Mouse (Mus musculus) T-cell, adult 2 months (primary cell): Measurements from ENCODE around the gene Srl.
"Not testable (repeated sequence)": the region's sequence is repeated elsewhere in the genome, so short reads cannot be mapped to it uniquely, and the experiment has no call there.

Experiments used
- DNase-seq: peaks from one replicate; pipeline ENCODE4 v3.0.0; 2022; ENCODE audit warnings: low spot score

Gene Srl

GRCm38 (mm10) chr16:4552829-4553550, 11.4 kb upstream of the Srl start:
- no peak for DNase-seq

- no peak for DNase-seq
These were observed 10.3 kb upstream of the Srl start for GRCm38 (mm10) chr16:4551885-4552284.

DNA sequence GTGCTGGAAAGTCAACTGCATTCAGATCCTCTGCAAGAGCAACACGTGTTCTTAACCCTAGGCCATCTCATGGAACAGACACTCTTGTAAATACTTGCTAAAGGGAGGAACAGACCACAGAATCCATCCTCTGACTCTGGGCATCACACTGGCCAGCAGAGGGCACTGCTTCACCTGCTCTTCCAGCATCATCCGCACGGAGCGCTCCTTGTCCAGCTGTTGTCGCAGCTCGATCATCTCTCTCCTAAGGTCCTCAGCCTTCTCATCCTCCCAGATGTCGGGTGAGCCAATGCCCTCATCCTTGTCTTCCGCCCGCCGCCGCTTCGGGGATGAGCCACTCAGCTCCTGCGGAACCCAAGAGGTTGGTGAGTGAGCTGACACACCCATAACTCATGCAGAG, 9.4 kb upstream of the Srl start:
- peak; percentile 26 for DNase-seq

DNA sequence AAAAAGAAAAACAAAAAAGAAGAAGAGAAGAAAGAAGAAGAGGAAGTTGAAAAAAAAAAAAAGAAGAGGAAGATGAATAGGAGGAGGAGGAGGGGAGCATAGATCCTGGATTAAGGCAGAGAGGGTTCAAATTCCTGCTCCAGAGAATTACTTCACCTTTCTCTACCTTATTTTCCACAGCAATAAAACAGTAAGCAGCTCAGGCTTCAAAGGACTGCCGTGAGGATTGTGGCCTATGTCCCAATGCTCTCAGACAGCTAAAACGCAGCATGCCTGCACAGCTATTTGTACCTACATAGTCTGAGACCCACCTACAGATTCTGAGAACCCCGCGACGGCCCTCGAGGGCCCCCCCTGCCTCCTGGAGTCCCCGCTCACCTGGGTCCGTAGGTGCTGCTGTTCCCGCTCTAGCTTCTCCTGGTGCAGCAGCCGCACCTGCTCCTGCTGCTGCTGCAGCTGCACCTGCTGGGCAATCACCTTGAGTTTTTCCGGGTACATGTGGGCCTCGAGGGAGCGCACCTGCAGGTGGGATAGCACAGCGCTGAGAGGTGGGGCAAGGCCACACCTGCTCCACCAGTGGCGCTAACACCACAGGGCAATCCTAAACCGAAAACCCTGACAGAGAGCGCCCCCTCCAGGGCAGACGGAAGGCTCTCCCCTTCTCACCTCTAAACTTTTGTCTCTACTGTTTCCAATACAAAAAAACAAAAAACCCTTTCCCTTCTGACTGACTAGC, 7.5 kb upstream of the Srl start:
- peak; percentile 8 for DNase-seq

- DNase-seq = no peak
These were observed 6.0 kb upstream of the Srl start for GRCm38 (mm10) chr16:4547611-4548010.

DNA sequence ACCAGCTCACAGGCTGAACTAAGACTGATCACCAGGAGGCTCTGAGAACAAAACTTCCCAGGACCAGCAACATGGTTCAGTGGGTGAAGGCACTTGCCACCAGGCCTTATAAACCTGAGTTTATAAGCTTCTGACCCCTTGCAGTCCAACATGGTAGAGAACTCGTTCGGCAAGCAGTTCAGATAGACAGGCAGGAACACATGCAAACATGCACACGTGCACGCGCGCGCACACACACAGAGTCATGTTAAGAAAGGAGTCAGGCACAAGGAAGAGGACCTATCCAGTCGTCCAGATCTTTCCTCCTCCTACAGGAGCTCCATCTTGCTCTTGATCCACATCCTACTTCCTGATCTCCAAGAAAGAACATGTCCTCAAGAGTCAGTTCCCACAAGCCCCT, 5.2 kb upstream of the Srl start:
- DNase-seq = no peak

DNA sequence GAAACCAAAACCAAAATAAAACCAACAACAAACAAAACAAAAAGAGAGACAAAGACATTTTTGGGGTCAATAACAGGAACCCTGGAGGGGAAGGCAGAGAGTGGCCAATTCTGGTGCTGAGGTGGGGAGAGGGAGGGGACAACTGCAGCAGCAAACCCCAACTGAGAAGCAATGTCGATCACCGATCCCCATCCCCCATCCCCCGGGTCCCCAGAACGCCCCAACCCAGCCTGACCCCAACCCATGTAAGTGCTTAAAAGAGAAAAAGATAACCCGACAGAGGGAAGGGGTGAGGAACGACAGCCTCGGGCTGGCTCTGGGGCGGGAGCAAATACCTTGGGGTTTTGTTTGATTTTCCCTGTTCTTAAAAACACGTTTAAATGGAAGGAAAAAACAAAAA, 3.2 kb upstream of the Srl start:
- DNase-seq = no peak

DNA sequence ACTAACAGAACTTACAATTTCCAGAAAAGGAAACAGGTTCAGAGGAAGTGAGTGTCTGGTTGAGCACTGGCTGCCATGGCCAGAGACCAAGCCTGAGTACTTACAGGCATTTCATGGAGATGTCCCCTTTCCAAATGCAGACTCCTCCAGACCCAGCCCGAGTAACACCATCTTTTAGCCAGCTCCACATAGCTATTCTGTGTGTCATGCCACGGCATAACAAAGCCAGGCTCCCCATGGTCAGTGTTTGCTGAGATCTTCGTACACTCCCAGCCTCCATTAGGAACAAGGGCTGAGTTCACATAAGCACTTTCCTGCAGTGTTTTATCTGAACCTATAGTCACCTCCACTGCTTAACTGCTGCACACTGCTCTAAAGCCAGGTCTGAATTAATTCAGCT, 1.6 kb upstream of the Srl start:
- DNase-seq = no peak

DNA sequence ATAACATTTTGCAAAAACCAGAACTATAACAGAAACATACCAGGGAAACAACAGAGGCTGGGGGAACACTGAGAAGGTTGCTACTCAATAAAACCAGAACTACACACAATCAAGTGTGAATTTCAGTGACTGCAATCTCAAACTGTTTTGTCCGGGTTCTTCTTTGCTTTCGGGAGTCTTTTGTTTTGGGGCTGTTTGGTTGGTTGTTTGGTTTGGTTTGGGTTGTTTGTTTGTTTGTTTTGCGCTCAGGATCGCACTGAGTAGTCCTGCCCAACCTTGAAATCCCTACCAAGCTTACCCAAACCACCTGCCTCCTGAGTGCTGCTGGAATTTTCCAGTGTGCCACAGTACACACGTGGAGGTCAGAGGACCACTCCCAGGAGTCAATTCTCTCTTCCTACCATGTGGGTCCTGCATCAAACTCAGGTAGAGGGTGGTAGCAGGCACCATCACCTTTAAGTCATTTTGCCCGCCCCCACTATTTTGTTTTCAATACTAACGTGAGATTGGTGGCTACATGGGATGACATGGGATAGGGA, 689 bp upstream of the Srl start:
- DNase-seq = no peak

GRCm38 (mm10) chr16:4541033-4541432, 583 bp downstream of the Srl start:
- DNase-seq = no peak

- DNase-seq = no peak
These were observed 1.4 kb downstream of the Srl start for GRCm38 (mm10) chr16:4540064-4540775.

GRCm38 (mm10) chr16:4539521-4539920, 2.1 kb downstream of the Srl start:
- no peak for DNase-seq

DNA sequence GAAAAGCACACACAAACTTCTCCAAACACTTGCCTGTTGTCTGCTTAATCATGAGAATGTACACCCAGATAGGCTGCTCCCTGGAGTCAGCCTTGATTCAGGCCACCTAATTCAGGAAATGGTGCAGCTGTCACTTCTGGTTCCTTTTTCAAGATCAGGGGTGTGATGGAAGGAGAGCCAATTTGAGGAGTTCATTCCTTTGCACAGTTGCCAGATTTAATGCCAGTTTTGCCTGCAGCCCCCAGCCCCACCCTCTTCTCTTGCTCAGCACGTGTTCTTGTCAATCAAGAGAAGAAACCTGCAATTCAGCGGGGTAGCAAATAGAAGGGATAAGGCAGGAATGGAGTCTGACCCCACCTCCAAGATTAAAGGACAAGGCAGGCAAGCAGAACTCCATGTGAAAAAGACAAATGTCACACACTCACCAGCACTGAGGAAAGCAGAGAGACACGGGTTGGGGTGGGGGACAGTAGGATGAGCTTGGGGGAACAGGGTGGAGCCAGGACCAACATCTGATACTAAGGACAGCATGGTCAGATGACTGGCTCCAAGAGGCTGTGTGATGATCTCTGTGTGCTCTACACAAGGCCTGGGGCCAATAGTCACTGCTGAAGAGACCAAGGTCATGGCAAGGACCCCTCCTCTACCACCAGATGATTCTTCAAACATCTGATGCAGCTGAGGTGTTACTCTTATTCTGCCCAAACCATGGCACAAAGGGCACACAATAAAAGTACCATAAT, 3.8 kb downstream of the Srl start:
- no peak for DNase-seq

DNA sequence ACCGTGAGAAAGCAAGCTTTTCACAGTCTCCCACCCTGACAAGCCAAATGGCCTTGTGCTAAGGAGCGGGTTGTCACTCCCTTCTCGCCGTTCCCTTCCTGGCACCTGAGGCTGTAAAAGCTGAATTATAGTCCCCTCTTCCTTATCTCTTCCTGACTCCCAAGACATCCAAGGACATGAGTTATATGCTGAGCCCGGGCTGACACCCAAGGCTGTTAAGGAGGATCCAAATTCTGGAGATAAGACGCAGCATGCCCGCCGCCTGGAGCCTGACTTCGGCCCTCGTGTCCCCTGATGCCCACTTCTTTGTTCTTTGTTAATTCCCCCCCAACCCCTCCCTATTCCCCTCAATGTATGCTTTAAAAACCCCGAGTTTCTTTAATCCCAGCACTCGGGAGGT, 14.2 kb downstream of the Srl start:
- DNase-seq = not testable (repeated sequence)

GRCm38 (mm10) chr16:4523313-4524004, 18.2 kb downstream of the Srl start:
- no peak for DNase-seq

DNA sequence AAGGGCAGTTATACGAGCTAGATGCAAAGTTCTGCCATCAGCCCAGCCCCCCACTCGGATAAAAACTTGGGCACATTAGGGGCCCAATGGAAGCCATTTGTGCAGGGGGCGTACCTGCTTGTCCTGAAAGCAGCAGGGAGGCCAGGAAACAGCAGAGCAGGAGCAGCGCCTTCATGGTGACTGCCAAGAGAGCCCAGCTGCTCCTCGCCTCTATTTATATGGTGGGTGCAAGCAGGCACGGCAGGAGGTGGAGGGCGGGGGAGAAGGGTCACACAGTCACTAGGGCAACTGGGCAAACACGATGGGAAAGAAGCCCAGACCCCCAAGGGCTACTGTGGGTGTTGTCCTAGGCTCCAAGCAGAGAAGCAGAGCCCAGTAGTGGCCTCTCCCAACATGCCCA, 18.7 kb downstream of the Srl start:
- DNase-seq = no peak

DNA sequence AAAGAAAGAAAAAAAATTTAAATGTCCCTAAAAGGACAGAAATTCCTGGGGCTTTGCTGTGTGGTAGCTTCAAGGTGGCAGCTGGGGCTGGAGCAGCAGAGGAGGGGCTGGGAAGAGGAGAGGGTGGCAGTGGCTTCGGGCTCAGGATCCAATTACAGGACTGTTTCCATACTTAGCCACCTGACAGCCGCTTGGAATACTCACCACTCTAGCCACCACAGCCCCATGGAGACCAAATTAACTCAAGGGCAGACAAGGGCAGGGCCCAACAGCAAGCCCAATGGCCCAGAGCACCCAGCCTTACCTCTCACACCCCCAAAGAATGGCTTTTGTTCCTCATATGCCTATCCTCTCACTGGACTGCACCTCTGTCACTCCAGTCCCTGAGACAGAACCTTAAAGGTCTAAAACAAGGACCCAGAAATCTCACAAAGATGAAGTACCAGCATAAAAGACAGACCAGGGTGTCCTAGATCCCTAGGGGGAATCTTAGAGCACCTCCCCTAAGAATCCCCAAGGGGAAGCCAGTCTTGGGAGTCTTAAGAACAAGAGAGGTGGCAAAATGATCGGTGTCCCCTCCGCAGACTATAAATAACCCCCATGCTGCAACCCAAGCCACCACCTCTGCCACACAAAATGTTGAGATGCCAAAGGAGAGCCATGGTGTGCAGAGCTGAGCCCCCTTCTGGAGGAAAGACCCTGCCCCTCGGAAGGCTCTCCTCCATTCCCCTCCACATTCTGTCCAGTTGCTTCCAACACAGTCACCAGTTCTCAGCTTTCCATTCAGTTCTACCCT, 19.7 kb downstream of the Srl start:
- DNase-seq = no peak

GRCm38 (mm10) chr16:4521074-4521667, 20.4 kb downstream of the Srl start:
- DNase-seq = no peak

DNA sequence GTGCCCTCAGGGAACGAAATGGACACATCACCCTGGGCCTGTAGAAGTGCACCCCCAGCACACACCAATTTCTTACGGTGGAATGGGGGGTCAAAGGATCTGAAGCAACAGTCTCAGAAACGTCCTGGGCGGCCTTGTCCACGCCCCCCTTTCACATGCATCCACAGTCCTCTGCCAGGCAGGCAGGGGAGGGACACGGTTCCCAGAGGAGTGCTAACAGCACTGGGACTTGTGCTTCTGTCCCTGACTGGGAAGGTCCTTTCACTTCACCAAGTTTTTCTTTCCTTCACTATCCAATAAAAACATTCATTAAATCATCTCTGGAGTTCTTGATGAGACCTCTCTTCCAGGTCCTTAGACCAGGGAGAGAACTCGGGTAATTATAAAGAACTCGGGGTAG, 20.9 kb downstream of the Srl start:
- DNase-seq = no peak

DNA sequence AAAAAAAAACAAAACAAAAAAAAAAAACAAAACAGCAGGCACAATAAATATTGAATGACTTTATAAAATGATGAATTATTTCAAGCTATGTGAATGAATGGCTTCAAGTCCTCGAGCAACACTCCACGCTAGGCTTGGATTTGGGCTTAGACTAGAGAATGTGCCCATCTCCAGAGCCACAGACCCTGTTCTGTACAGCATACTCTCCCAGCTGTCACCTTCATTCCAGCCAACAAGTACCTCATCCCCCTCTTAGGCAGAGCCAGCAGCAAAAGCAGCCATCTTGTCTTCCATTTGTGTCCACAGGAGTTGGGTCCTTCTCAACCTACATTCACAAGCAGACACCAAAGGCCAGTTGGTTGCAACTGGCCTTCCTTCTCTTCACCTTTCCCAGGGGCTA, 21.8 kb downstream of the Srl start:
- DNase-seq = no peak
